Mouse (Mus musculus): ENCODE measurements around the gene Rnaset2b. TPM values are rescaled to one million over a fixed set of nuclear protein-coding genes. Genes with fewer than 3 reads are reported as not detected.

The Rnaset2b gene
- polyA plus RNA-seq (2012; rRNA removed; ENCODE audit: low replicate concordance), result 49.4 and 132 TPM in 2 replicates

DNA sequence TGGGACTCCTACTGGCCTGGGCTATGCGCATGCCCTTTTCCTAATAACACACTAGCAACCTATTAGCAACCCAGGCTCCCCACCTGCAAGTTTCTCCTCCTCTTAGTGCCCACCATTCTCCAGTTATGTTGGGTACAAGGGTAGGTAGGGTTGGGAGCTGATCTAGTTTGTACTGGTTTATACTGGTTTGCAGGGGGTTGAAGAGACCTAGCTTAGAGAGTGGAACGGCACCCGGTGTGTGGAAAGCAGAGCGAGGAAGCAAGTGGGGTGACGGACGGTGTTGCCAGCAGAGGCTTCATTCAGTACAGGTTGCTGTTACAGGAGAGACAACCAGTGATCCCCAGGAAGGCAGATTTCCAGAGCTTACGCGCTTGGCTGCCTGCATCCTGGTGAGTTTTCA lies at the start of gene Rnaset2b:
TSS of gene Rnaset2b (plus strand) at position 301 of the 400 bp plus-strand sequence.

DNA sequence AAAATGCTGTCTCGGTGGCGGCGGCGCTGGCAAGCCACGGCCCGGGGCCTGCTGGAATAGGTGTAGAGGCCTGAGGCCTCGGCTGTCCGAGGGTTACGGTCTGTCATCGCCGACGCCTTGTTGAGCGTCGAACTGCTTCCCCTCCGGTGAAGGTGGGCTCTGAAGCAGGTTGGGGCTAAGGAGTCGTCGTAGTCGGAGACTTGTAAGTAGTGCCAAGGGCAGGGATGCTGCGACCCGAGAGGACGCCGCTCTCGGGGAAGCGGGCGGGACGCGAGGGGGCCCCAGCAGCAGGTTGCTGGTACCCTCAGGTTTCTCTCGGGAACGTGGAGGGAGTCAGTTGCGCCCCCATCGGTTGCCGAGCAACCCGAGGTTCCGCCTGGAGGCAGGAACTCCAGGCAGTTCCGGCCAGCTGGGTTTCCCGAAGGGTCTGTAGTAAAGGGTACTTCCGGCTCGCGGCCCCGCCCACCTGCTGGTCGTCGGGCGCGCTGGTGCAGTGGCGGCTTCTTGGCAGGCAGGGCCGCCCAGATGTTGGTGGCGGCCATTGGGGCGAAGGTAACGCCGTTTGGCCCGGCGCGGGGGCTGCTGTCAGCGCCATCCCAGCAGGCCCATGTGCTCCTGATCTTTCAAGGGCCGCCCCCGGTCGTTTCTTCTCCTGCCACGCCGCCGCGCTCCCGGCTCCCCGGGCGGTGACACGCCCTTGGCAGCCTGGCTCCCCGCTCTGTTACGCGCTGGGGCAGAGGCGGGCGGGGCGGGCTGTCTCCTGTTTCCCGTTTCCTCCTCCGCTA lies 22.3 kb upstream of the Rnaset2b start, which contains the start of gene Rsph3b:
TSS of gene Rsph3b (minus strand) at position 699 of the 785 bp plus-strand sequence.

DNA sequence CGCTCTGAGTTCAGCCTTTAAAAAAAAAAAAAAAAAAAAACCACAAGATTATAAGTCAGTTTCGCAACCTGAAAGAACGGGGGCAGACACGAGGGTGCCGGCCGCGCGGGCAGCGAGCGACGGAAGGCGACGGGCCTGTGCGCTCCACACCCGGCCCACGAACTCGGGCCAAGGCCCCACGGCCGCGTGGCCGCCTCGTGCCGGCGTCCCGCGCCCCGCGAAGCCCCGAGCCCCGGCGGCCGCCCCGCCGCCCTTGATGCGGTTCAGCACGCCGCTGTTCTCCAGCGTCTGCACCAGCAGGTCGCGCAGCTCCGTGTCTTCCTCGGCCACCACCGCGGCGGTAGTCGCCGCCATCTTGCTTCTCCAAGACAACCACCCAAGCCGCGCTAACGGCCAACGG lies 9.7 kb upstream of the Rnaset2b start, which contains the start of gene Tagap1:
TSS of gene Tagap1 (minus strand) at position 381 of the 400 bp plus-strand sequence.

DNA sequence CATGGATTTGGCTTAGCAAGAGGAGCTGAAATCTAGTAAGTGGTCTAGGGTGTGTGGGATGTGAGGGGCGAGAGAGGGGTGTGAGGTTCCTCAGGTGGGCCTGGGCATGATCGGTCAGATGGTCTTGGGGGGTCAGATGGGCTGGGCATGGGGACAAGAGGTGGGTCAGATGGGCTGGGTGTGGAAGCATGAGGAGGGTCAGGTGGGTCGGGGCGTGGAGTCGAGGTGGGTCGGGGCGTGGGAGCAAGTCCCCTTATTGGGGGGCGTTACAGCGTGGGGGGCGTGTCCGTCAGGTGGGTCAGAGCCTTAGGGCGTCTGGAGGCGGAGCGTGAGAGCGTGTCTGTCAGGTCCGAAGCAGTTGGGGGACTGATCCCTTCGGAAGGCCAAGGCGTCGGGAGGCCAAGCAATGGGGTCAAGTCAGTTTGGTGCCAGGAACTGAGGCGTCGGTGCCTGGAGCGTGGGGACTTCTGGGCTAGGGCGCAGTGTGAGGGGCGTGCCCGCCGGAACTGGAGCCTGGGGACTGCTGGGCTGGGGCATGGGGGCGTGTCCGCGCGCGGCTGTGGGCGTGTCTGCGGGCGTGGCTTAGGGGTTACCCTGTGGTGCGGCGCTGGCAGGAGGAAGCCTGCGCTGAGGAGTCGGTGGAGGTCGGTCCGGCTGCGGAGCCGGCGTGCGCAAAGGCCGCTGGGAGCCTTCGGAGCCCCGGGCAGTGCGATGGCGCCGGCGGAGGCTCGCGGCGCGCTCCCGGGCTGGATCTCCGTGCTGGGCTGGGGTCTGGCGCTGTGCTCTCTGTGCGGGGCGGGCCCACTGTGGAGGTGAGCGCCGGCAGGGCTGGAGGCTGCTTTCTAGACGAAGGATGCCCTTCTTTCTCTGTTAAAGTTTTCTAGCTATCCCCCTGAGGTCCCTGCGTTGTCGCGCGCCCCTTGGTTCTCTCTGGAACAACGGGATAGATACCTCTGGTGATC lies 8.1 kb downstream of the Rnaset2b start, which contains the start of gene Gm49721:
TSS of gene Gm49721 (plus strand) at position 618 of the 962 bp plus-strand sequence.

DNA sequence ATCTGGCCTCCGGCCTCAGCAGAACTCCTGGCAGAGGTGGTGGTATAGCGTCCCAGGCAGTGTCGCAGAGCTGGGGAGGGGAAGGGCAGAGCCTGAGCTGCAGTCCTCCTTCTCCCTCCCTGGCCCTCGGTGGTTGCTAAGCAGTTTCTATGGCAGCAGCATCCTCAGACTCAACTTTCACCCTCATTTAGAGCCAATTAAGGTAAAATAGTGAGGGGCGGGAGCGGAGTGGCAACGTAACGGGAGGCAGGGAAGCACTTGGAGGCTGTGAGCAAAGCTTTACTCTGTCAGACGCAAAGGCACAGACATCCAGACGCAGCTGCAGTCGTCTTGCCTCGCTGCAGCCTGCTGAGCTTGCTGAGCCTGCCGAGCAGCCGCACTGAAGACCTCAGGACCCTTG lies 54.8 kb downstream of the Rnaset2b start, which contains the start of gene Gm1604a:
TSS of gene Gm1604a (plus strand) at position 312 of the 400 bp plus-strand sequence.

Other genes with a start within 250 kb of the Rnaset2b start
- gene Ezr, start 187.8 kb upstream of the Rnaset2b start, polyA plus RNA-seq (2012; rRNA removed; ENCODE audit: low replicate concordance), result 27.0 and 42.3 TPM in 2 replicates
- 26.2 and 40.4 TPM in 2 replicates for gene Rsph3b, start 22.0 kb upstream of the Rnaset2b start, polyA plus RNA-seq (2012; rRNA removed; ENCODE audit: low replicate concordance)
- 9.5 and 22.0 TPM in 2 replicates for gene Tagap1, start 9.5 kb upstream of the Rnaset2b start, polyA plus RNA-seq (2012; rRNA removed; ENCODE audit: low replicate concordance)
- 0.11 and 1.5 TPM in 2 replicates for gene Gm49721, start 8.3 kb downstream of the Rnaset2b start, polyA plus RNA-seq (2012; rRNA removed; ENCODE audit: low replicate concordance)
- gene Gm1604a, start 54.9 kb downstream of the Rnaset2b start, polyA plus RNA-seq (2012; rRNA removed; ENCODE audit: low replicate concordance), result not detected in 2 replicates
- gene Rps6ka2, start 199.5 kb downstream of the Rnaset2b start, polyA plus RNA-seq (2012; rRNA removed; ENCODE audit: low replicate concordance), result 6.1 and 27.0 TPM in 2 replicates

Data from mammary gland, adult 2 months (tissue).